Comparison of ENCODE assay signal across 9 mouse cellular contexts in the genomic region with DNA sequence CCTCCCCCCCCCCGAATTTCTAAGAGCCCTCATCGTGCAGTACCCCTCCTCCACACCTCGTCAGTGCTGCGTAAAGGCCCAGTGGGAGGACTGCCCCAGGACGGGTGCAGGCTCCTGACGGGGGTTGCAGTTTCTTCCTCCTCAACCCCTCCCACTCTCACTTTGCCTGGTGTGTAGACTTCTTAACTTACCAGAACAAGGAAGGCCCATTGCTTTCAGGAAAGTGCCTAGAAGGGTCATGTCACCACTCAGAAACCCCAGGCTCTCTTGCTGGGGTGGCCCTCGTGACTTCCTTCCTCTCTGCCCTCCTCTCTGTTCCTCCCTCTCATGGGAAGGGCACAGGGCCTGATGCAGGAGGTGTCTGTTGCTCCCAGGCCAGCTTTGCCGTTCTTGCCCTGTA. TPM values are rescaled to one million over a fixed set of nuclear protein-coding genes. Genes with fewer than 3 reads are reported as not detected.
A peak's percentile ranks its signal among the peaks of the same experiment; 100 is the strongest.
DNase-seq lines count a peak whose midpoint lies in the region; ATAC-seq lines count a peak whose summit lies in the region.
"Had no signal": no experiment of that assay in that cellular context is flagged by ENCODE, and none has a peak within 500 bp of the region (broad histone marks: within the 10 kb centered on the region; RNA-seq: fewer than 3 reads in every experiment).

No protein-coding gene starts in this region.

- peaks cover 7% of the 10 kb centered on the region; the same call in 1 of the 2 replicates for H3K27me3 ChIP-seq in liver, embryonic 13.5 days
- H3K27me3 ChIP-seq in liver, embryonic 12.5 days (replicated peaks) = peaks cover 41% of the 10 kb centered on the region
- H3K27me3 ChIP-seq in embryonic facial prominence, embryonic 15.5 days = no peaks in the 10 kb centered on the region
- H3K27me3 ChIP-seq in liver, embryonic 16.5 days (ENCODE audit: control insufficient read depth, insufficient read depth, low read depth, low read length) = no peaks in the 10 kb centered on the region
- no peaks in the 10 kb centered on the region; the same call in 1 of the 2 replicates for H3K27me3 ChIP-seq in neural tube, embryonic 13.5 days

- H3K4me2 ChIP-seq in liver, embryonic 13.5 days = 0 out of 2 replicates have a peak overlapping the region, but pooled peaks have one; percentile 1
- no peak overlapping the region for H3K4me2 ChIP-seq in liver, embryonic 12.5 days
- no peak overlapping the region for H3K4me2 ChIP-seq in embryonic facial prominence, embryonic 15.5 days (replicated peaks)
- H3K4me2 ChIP-seq in liver, embryonic 16.5 days (ENCODE audit: low read depth, low read length) = no peak overlapping the region
- peak overlapping the region; percentile 36 for H3K4me2 ChIP-seq in neural tube, embryonic 13.5 days

- peak; percentile 32 for ATAC-seq in liver, embryonic 13.5 days (ENCODE audit: low read depth)
- no peak; the same call in 1 of the 2 replicates for ATAC-seq in liver, embryonic 12.5 days
- ATAC-seq in embryonic facial prominence, embryonic 15.5 days (ENCODE audit: insufficient number of reproducible peaks, low FRiP score, low TSS enrichment, low read depth) = no peak
- ATAC-seq in liver, embryonic 16.5 days (ENCODE audit: low read depth) = peak; percentile 51
- no peak for ATAC-seq in neural tube, embryonic 13.5 days (ENCODE audit: low read depth)

- peaks cover 5% of the 10 kb centered on the region; the same call in 1 of the 2 replicates for H3K36me3 ChIP-seq in liver, embryonic 13.5 days
- peaks cover 33% of the 10 kb centered on the region for H3K36me3 ChIP-seq in liver, embryonic 12.5 days
- peaks cover 44% of the 10 kb centered on the region; the same call in 1 of the 2 replicates for H3K36me3 ChIP-seq in embryonic facial prominence, embryonic 15.5 days
- H3K36me3 ChIP-seq in liver, embryonic 16.5 days (ENCODE audit: control insufficient read depth, insufficient read depth) = no peaks in the 10 kb centered on the region
- H3K36me3 ChIP-seq in neural tube, embryonic 13.5 days = peaks cover 44% of the 10 kb centered on the region

- H3K9me3 ChIP-seq in liver, embryonic 13.5 days (replicated peaks) = no peaks in the 10 kb centered on the region
- H3K9me3 ChIP-seq in liver, embryonic 12.5 days (replicated peaks) = no peaks in the 10 kb centered on the region
- no peaks in the 10 kb centered on the region for H3K9me3 ChIP-seq in embryonic facial prominence, embryonic 15.5 days (replicated peaks)
- H3K9me3 ChIP-seq in liver, embryonic 16.5 days (replicated peaks; ENCODE audit: control insufficient read depth, low read length) = no peaks in the 10 kb centered on the region
- no peaks in the 10 kb centered on the region for H3K9me3 ChIP-seq in neural tube, embryonic 13.5 days

- H3K9ac ChIP-seq in liver, embryonic 13.5 days = no peak overlapping the region
- H3K9ac ChIP-seq in liver, embryonic 12.5 days = no peak overlapping the region
- H3K9ac ChIP-seq in embryonic facial prominence, embryonic 15.5 days = no peak overlapping the region
- no peak overlapping the region for H3K9ac ChIP-seq in liver, embryonic 16.5 days (ENCODE audit: low read depth, low read length)
- H3K9ac ChIP-seq in neural tube, embryonic 13.5 days = peak overlapping the region; percentile 18; the same call in 1 of the 2 replicates

- no peak for DNase-seq in liver, embryonic 13.5 days
- DNase-seq in frontal cortex, postnatal 14 days (ENCODE audit: low spot score in 2 of 2) = no peak
- DNase-seq in right cerebral cortex, postnatal 10 days (ENCODE audit: low spot score in 2 of 2) = no peak
- DNase-seq in adrenal gland, postnatal 10 days = no peak
- DNase-seq: kidney, adult 8-10 months had no signal

- WGBS in liver, embryonic 13.5 days (ENCODE audit: insufficient replicate concordance) = 25% methylated on average over 8 of the region's 8 CpGs
- 22% methylated on average over 7 of the region's 8 CpGs for WGBS in liver, embryonic 12.5 days (ENCODE audit: insufficient replicate concordance)
- WGBS in embryonic facial prominence, embryonic 15.5 days = 37% methylated on average over 8 of the region's 8 CpGs
- WGBS in liver, embryonic 16.5 days (ENCODE audit: insufficient replicate concordance) = 13% methylated on average over 8 of the region's 8 CpGs
- 4% methylated on average over 8 of the region's 8 CpGs for WGBS in neural tube, embryonic 13.5 days

- no peak overlapping the region for H3K27ac ChIP-seq in liver, embryonic 13.5 days
- no peak overlapping the region for H3K27ac ChIP-seq in liver, embryonic 12.5 days
- H3K27ac ChIP-seq in embryonic facial prominence, embryonic 15.5 days (replicated peaks) = 0 out of 2 replicates have a peak overlapping the region, but pooled peaks have one; percentile 7
- no peak overlapping the region for H3K27ac ChIP-seq in liver, embryonic 16.5 days (ENCODE audit: low read length)
- H3K27ac ChIP-seq in neural tube, embryonic 13.5 days (replicated peaks) = peak overlapping the region; percentile 59

- no peak overlapping the region for H3K4me3 ChIP-seq in liver, embryonic 13.5 days (replicated peaks)
- H3K4me3 ChIP-seq in liver, embryonic 12.5 days = no peak overlapping the region
- H3K4me3 ChIP-seq in embryonic facial prominence, embryonic 15.5 days (replicated peaks) = no peak overlapping the region
- H3K4me3 ChIP-seq in liver, embryonic 16.5 days (ENCODE audit: low read depth, low read length) = no peak overlapping the region
- no peak overlapping the region for H3K4me3 ChIP-seq in neural tube, embryonic 13.5 days

- peaks cover 78% of the 10 kb centered on the region for H3K4me1 ChIP-seq in liver, embryonic 13.5 days (replicated peaks)
- H3K4me1 ChIP-seq in liver, embryonic 12.5 days = peaks cover 74% of the 10 kb centered on the region
- peaks cover 65% of the 10 kb centered on the region for H3K4me1 ChIP-seq in embryonic facial prominence, embryonic 15.5 days
- H3K4me1 ChIP-seq in liver, embryonic 16.5 days (ENCODE audit: control insufficient read depth, low read depth, low read length) = peaks cover 25% of the 10 kb centered on the region
- peaks cover 100% of the 10 kb centered on the region for H3K4me1 ChIP-seq in neural tube, embryonic 13.5 days (replicated peaks)

RNA-seq across cellular contexts. Expression of a gene that starts 13.6 kb away (rescaled TPM):
- polyA plus RNA-seq in liver, embryonic 13.5 days (2015; fragmentation: Nextera tagmentation; extraction: Ambion mirVana) = 3.7 and 3.8 TPM in 2 replicates
- 7.7 and 8.2 TPM in 2 replicates for polyA plus RNA-seq in liver, embryonic 12.5 days (2016; fragmentation: Nextera tagmentation; extraction: Ambion mirVana)
- 35.3 and 36.0 TPM in 2 replicates for polyA plus RNA-seq in embryonic facial prominence, embryonic 15.5 days (2015; fragmentation: Nextera tagmentation; extraction: Ambion mirVana)
- polyA plus RNA-seq in liver, embryonic 16.5 days (2015; fragmentation: Nextera tagmentation; extraction: Ambion mirVana) = 3.0 and 3.6 TPM in 2 replicates
- 31.1 and 33.7 TPM in 2 replicates for polyA plus RNA-seq in neural tube, embryonic 13.5 days (2015; fragmentation: Nextera tagmentation; extraction: Ambion mirVana)
- total RNA-seq in adrenal gland, postnatal 10 days (2021) = 10 to 100 TPM; 82.4 to 92.7 TPM

Comparison
In these comparisons a context has a peak if more than half of its experiments do, and no peak if none do; other contexts are left out.
1. ATAC-seq: peak in liver, embryonic 13.5 days (single experiment) and liver, embryonic 16.5 days (single experiment); none in liver, embryonic 12.5 days (single experiment), embryonic facial prominence, embryonic 15.5 days (single experiment) and neural tube, embryonic 13.5 days (single experiment).
2. H3K4me2 ChIP-seq: peak in liver, embryonic 13.5 days (single experiment) and neural tube, embryonic 13.5 days (single experiment); none in liver, embryonic 12.5 days (single experiment), embryonic facial prominence, embryonic 15.5 days (single experiment) and liver, embryonic 16.5 days (single experiment).
3. H3K27ac ChIP-seq: peak in embryonic facial prominence, embryonic 15.5 days (single experiment) and neural tube, embryonic 13.5 days (single experiment); none in liver, embryonic 13.5 days (single experiment), liver, embryonic 12.5 days (single experiment) and liver, embryonic 16.5 days (single experiment).